Comparison of ENCODE assay signal across 7 mouse cellular contexts in the genomic region with DNA sequence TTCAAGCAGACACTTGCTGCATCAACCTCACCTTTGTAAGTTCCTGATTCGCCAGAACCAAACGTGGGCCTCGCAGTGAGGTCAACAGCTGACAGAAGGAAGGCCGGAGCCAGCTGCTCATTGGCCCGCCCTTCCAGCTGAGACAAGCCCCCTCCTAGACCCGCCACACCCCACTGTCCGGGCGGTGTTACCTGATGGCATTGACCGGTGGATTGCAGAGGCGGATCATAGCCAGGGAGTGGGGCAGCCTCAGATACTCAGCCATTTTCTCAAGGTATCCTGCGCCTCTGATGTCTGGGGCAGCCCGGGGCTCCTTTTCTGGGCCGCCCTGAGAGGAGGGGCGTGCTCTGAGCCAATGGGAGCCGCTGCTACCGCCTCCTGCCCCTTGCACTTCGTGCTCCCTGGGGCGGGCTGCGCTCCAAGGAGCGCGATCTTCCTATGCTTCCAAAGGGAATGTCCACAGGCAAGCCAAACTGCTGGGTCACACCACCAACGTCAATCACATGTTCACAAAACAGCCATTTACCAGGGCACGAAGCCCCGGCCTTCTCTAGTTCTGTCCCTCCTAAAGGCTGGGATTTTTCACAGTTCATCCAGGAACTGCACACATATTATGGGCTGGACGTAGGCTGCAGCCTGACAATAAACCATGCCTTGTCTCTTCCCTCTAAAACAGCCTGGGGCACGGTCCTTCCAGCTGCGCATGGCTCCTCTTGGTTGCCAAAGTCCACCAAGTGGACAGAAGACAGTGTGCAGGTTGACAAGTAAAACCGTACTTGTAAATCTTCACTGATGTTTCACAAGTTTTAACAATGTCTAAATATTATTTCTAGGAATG. TPM values are rescaled to one million over a fixed set of nuclear protein-coding genes. Genes with fewer than 3 reads are reported as not detected.
DNase-seq lines count a peak whose midpoint lies in the region; ATAC-seq lines count a peak whose summit lies in the region.

TSS of gene Ehhadh (minus strand) at position 292 of the 838 bp plus-strand sequence.

- DNase-seq in adrenal gland, postnatal 10 days: peak; percentile 91
- peak; percentile 77 for DNase-seq in embryo, embryonic 11 days
- peak; percentile 41 to 77 for DNase-seq in gastrocnemius, postnatal 4 days (ENCODE audit: low spot score in 2 of 2)
- DNase-seq in intestine, embryonic 14.5 days (ENCODE audit: low spot score): peak; percentile 82
- peak; percentile 68 for DNase-seq in limb, embryonic 11.5 days (ENCODE audit: low spot score)
- peak; percentile 93 for DNase-seq in midbrain, embryonic 11.5 days (ENCODE audit: low spot score, missing footprints)
- DNase-seq in spleen, adult 12 weeks (ENCODE audit: low spot score): peak; percentile 40

- H3K9ac ChIP-seq in intestine, embryonic 14.5 days (ENCODE audit: low read length): peak within 1 kb of the TSS; percentile 45
- peak within 1 kb of the TSS; percentile 60 for H3K9ac ChIP-seq in limb, embryonic 11.5 days (ENCODE audit: low read length)
- H3K9ac ChIP-seq in midbrain, embryonic 11.5 days (ENCODE audit: low read length): peak within 1 kb of the TSS; percentile 63

- peak within 1 kb of the TSS; percentile 68 for H3K4me2 ChIP-seq in intestine, embryonic 14.5 days (ENCODE audit: low read length)
- H3K4me2 ChIP-seq in limb, embryonic 11.5 days (ENCODE audit: low read depth, severe bottlenecking): peak within 1 kb of the TSS; percentile 80
- H3K4me2 ChIP-seq in midbrain, embryonic 11.5 days: peak within 1 kb of the TSS; percentile 72

- 6% methylated on average over 27 of the region's 28 CpGs for WGBS in intestine, embryonic 14.5 days
- 7% methylated on average over 28 of the region's 28 CpGs for WGBS in limb, embryonic 11.5 days
- WGBS in midbrain, embryonic 11.5 days: 9% methylated on average over 28 of the region's 28 CpGs

- ATAC-seq in intestine, embryonic 14.5 days (replicated peaks; ENCODE audit: low FRiP score, low TSS enrichment, low read depth): peak; percentile 96
- ATAC-seq in limb, embryonic 11.5 days (ENCODE audit: insufficient number of reproducible peaks, low FRiP score, low TSS enrichment, low read depth): peak; percentile 88; the same call in 1 of the 2 replicates
- ATAC-seq in midbrain, embryonic 11.5 days (ENCODE audit: low FRiP score): peak; percentile 91

- no peaks in the 10 kb centered on the region for H3K36me3 ChIP-seq in intestine, embryonic 14.5 days (ENCODE audit: control insufficient read depth, insufficient read depth, low read length)
- H3K36me3 ChIP-seq in limb, embryonic 11.5 days (ENCODE audit: control insufficient read depth, insufficient read depth, low read length): no peaks in the 10 kb centered on the region
- H3K36me3 ChIP-seq in midbrain, embryonic 11.5 days (ENCODE audit: control insufficient read depth, insufficient read depth, low read length): no peaks in the 10 kb centered on the region

- H3K9me3 ChIP-seq in intestine, embryonic 14.5 days (ENCODE audit: control insufficient read depth, low read length): no peaks in the 10 kb centered on the region
- no peaks in the 10 kb centered on the region for H3K9me3 ChIP-seq in limb, embryonic 11.5 days (ENCODE audit: control insufficient read depth, low read length)
- H3K9me3 ChIP-seq in midbrain, embryonic 11.5 days (ENCODE audit: control insufficient read depth, low read length): no peaks in the 10 kb centered on the region; the same call in 1 of the 2 replicates

- H3K4me1 ChIP-seq in intestine, embryonic 14.5 days (replicated peaks; ENCODE audit: control insufficient read depth, insufficient read depth, low read length): peaks cover 8% of the 10 kb centered on the region; the same call in 1 of the 2 replicates
- H3K4me1 ChIP-seq in limb, embryonic 11.5 days (ENCODE audit: control insufficient read depth, insufficient read depth, low read length): peaks cover 5% of the 10 kb centered on the region; the same call in 1 of the 2 replicates
- H3K4me1 ChIP-seq in midbrain, embryonic 11.5 days (ENCODE audit: control insufficient read depth, insufficient read depth, low read length): peaks cover 7% of the 10 kb centered on the region; the same call in 1 of the 2 replicates

- H3K27me3 ChIP-seq in intestine, embryonic 14.5 days (replicated peaks; ENCODE audit: control insufficient read depth, insufficient read depth, low read length): no peaks in the 10 kb centered on the region
- no peaks in the 10 kb centered on the region for H3K27me3 ChIP-seq in limb, embryonic 11.5 days (ENCODE audit: control insufficient read depth, insufficient read depth, low read length)
- no peaks in the 10 kb centered on the region; the same call in 1 of the 2 replicates for H3K27me3 ChIP-seq in midbrain, embryonic 11.5 days (ENCODE audit: control insufficient read depth, insufficient read depth, low read length)

- 0 out of 2 replicates have a peak within 1 kb of the TSS, but pooled peaks have one; percentile 11 for H3K27ac ChIP-seq in intestine, embryonic 14.5 days (ENCODE audit: low read depth)
- H3K27ac ChIP-seq in limb, embryonic 11.5 days (replicated peaks; ENCODE audit: low read depth, low read length): no peak within 1 kb of the TSS
- no peak within 1 kb of the TSS for H3K27ac ChIP-seq in midbrain, embryonic 11.5 days (ENCODE audit: low read depth, low read length)

- peak within 1 kb of the TSS; percentile 58 for H3K4me3 ChIP-seq in intestine, embryonic 14.5 days (ENCODE audit: low read depth, low read length)
- peak within 1 kb of the TSS; percentile 47 for H3K4me3 ChIP-seq in limb, embryonic 11.5 days (ENCODE audit: low read depth, low read length)
- H3K4me3 ChIP-seq in midbrain, embryonic 11.5 days (ENCODE audit: low read depth, low read length): peak within 1 kb of the TSS; percentile 40

RNA-seq across cellular contexts. Expression of gene Ehhadh, which starts in this region (rescaled TPM):
- total RNA-seq in adrenal gland, postnatal 10 days (2021): 100 to 1,000 TPM in 1 of 2 experiments, 10 to 100 TPM in 1; 89.8 to 136 TPM
- total RNA-seq in gastrocnemius, postnatal 4 days (2021): 1 to 10 TPM; 4.0 to 4.7 TPM
- polyA plus RNA-seq in intestine, embryonic 14.5 days (2014; fragmentation: Nextera tagmentation; extraction: Ambion mirVana): 4.2 and 4.8 TPM in 2 replicates
- polyA plus RNA-seq in limb, embryonic 11.5 days (2014; fragmentation: Nextera tagmentation; extraction: Ambion mirVana): 2.4 and 2.8 TPM in 2 replicates
- 1.9 and 2.0 TPM in 2 replicates for polyA plus RNA-seq in midbrain, embryonic 11.5 days (2014; fragmentation: Nextera tagmentation; extraction: Ambion mirVana)

Comparison
In these comparisons a context has a peak if more than half of its experiments do, and no peak if none do; other contexts are left out.
1. RNA of gene Ehhadh (total RNA-seq): 89.8 to 136 TPM in adrenal gland, postnatal 10 days; 4.0 to 4.7 TPM in gastrocnemius, postnatal 4 days; every median in the first group is over 10 times any median in the second.
2. DNase-seq: peak in every context shown above with its lines; median percentile 93 in midbrain, embryonic 11.5 days; 91 in adrenal gland, postnatal 10 days; 82 in intestine, embryonic 14.5 days; 77 in embryo, embryonic 11 days; 68 in limb, embryonic 11.5 days; 59 in gastrocnemius, postnatal 4 days; 40 in spleen, adult 12 weeks.
3. Peak in every context shown above with its lines, with median percentiles within 50 percentile points of each other: ATAC-seq, H3K4me2 ChIP-seq, H3K4me3 ChIP-seq and H3K9ac ChIP-seq.